Comparison of ENCODE assay signal across 20 mouse cellular contexts in genomic region chr9:61825804-61826203, GRCm38 (mm10).
"Had no signal": no experiment of that assay in that cellular context is flagged by ENCODE, and none has a peak within 500 bp of the region (broad histone marks: within the 10 kb centered on the region; RNA-seq: fewer than 3 reads in every experiment).

No protein-coding gene starts in this region.

- H3K4me3 ChIP-seq: limb, embryonic 15.5 days; midbrain, embryonic 10.5 days; midbrain, embryonic 12.5 days; myocyte; neural tube, embryonic 13.5 days; neural tube, embryonic 15.5 days; stomach, embryonic 15.5 days had no signal

- H3K27ac ChIP-seq: limb, embryonic 15.5 days; midbrain, embryonic 10.5 days; midbrain, embryonic 12.5 days; neural tube, embryonic 13.5 days; neural tube, embryonic 15.5 days; stomach, embryonic 15.5 days; stomach, postnatal 0 days had no signal

- H3K36me3 ChIP-seq: limb, embryonic 15.5 days; midbrain, embryonic 10.5 days; midbrain, embryonic 12.5 days; neural tube, embryonic 13.5 days; neural tube, embryonic 15.5 days; stomach, embryonic 15.5 days had no signal

- DNase-seq: lung, adult 18-20 months; lung, embryonic 14.5 days; lung, postnatal 10 days; lung, postnatal 4 days; midbrain, embryonic 14.5 days; retina, postnatal 1 day; right cerebral cortex, adult 18-20 months; right cerebral cortex, postnatal 14 days; thymus, adult 2 months; thymus, postnatal 25 days; thymus, postnatal 4 days had no signal

- H3K27me3 ChIP-seq: stomach, embryonic 15.5 days had no signal

- H3K4me1 ChIP-seq: midbrain, embryonic 10.5 days; midbrain, embryonic 12.5 days; stomach, embryonic 15.5 days had no signal

- H3K9ac ChIP-seq: limb, embryonic 15.5 days; lung, embryonic 14.5 days; midbrain, embryonic 12.5 days; neural tube, embryonic 13.5 days; neural tube, embryonic 15.5 days; stomach, embryonic 15.5 days had no signal

- ATAC-seq: midbrain, embryonic 16.5 days had no signal

- H3K9me3 ChIP-seq: limb, embryonic 15.5 days; midbrain, embryonic 10.5 days; neural tube, embryonic 15.5 days; stomach, embryonic 15.5 days had no signal

- H3K4me2 ChIP-seq: limb, embryonic 15.5 days; lung, embryonic 14.5 days; midbrain, embryonic 12.5 days; neural tube, embryonic 13.5 days; neural tube, embryonic 15.5 days; stomach, embryonic 15.5 days had no signal
